Mouse (Mus musculus): ENCODE results near the gene Sh3kbp1. TPM values are rescaled to one million over a fixed set of nuclear protein-coding genes. Genes with fewer than 3 reads are reported as not detected.

Sh3kbp1 gene
- total RNA-seq, 4 experiments from 2014 or later = 18.2 to 36.7 (median 28.8) TPM

DNA sequence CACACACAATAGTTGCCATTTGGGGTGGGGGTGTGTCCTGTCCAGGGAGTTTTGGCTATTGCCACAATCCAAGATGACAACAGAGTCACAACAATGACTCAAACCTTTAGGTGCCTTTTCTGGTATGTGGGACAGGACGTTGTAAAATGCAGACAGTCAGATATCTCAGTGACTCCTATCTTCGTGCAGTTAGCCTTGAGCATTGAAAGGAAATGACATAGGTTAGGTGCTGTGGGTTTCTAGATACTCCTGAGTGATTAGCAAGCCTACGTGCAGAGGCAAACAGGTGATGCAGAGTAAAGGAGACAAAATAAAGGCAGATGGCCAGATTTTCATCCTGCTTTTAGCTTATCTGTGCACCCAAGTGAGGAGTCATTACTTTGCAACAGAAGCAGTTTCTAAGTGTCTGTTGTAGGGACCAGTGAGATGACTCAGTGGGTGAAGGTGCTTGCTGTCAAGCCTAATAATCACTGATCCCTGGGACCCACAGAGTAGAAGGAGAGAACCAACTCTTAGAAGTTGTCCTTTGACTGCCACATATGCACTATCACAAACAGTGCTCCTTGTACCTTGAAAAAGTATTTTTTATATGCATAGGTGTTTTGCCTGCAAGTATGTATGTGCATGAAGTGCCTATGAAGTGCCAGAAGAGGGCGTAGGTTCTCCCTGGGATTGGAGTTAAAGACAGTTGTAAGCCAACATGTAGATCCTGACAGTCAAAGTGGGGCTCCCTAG, 50.7 kb downstream of the Sh3kbp1 start:
- DNase-seq (ENCODE audit: low spot score in 2 of 2) = no peak

- no peak for DNase-seq (ENCODE audit: low spot score in 2 of 2)
Observed at GRCm38 (mm10) chrX:159678320-159678835, 51.3 kb downstream of the Sh3kbp1 start.

- no peak for DNase-seq (ENCODE audit: low spot score in 2 of 2)
Observed at GRCm38 (mm10) chrX:159685521-159685920, 58.4 kb downstream of the Sh3kbp1 start.

GRCm38 (mm10) chrX:159686850-159687249, 59.8 kb downstream of the Sh3kbp1 start:
- no peak for DNase-seq (ENCODE audit: low spot score in 2 of 2)

DNA sequence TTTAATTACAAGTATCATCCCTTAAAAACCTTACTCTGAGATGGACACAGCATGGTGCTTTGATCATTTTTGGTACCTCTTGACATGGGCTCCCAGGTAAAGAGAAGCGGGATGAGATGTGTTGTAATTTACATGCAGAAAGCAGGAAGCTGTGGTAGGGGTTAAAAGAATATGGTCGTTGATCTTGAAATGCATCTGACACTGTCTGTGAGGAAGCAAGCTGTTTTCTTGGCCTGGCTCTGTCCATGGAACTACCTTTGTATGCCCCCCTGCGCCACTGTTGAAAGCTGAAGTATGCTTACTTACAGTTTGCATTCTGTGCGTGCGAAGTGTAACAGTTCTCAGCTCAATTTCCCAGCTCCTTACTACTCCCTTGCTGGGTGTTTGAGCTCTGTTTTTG, 61.6 kb downstream of the Sh3kbp1 start:
- no peak for DNase-seq (ENCODE audit: low spot score in 2 of 2)

- DNase-seq (ENCODE audit: low spot score in 2 of 2) = no peak
Observed at GRCm38 (mm10) chrX:159689785-159690416, 62.8 kb downstream of the Sh3kbp1 start.

DNA sequence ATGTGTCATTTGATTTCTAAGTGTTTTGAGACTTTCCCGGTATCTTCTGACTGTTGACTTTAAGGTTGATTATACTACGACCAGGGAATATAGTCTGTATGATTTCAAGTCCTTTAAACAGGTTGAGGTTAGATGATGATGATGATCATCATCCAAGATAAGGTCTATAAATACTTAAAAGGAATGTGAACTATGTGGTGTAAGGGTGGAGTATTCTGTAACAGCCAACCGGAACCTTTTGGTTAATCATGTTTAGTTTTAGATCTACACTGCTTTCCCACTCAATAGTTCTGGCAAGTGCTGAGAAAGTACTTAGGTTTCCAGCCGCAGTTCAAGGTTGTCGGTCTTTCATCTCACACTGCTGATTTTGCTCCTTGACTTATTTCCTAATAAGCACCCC, 66.1 kb downstream of the Sh3kbp1 start:
- DNase-seq (ENCODE audit: low spot score in 2 of 2) = no peak

- DNase-seq (ENCODE audit: low spot score in 2 of 2) = no peak
Observed at GRCm38 (mm10) chrX:159696545-159696944, 69.5 kb downstream of the Sh3kbp1 start.

DNA sequence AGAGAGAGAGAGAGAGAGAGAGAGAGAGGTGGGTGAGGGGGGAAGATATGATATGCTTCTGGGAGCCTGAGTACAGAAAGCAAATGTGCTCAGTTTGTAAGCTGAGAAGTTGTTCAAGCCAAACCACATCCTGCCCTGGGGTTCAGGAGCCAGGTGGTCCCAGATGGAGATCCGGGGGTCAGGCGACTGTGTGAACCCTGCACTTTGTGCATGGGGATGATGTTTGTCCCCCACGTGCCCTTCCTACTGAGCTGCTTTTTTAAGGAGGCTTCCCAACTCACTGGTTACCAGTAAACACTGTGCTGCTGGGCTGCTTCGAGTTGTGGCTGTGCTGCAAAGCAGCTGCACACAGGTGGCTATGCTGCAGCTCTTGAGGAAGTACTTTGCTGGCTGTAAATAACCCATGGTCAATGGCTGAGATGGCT, 70.0 kb downstream of the Sh3kbp1 start:
- no peak for DNase-seq (ENCODE audit: low spot score in 2 of 2)

GRCm38 (mm10) chrX:159702850-159703249, 75.8 kb downstream of the Sh3kbp1 start:
- no peak for DNase-seq (ENCODE audit: low spot score in 2 of 2)

DNA sequence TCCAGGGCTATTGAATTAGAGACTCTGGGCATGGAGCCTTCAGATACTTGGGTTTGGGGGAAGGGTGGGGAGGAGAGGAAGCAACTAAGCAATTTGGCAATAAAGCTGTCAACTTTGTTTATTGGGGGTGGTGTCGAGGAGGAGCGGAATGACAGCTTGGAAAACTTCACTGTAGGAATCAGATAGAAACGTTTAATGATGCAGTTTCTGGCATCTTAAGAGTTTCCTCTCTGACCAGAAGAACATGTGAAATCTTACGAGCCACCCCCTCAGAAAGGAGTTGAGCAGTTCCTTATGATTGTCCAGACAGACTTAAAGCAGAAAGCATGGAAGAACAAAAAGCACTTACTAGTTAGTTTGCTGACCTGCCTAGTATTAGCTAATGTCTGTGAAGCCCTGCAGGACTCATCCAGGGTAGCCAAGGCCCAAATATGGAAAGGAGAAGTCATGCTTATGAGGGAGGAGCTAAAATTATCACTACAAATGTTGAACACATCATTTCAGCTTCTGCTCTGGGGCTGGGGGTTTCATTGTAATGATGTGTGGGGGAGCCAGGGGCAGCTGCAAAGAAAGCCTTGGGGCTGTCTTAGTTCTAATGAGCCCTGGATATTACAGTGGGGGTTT, 77.4 kb downstream of the Sh3kbp1 start:
- DNase-seq (ENCODE audit: low spot score in 2 of 2) = no peak

DNA sequence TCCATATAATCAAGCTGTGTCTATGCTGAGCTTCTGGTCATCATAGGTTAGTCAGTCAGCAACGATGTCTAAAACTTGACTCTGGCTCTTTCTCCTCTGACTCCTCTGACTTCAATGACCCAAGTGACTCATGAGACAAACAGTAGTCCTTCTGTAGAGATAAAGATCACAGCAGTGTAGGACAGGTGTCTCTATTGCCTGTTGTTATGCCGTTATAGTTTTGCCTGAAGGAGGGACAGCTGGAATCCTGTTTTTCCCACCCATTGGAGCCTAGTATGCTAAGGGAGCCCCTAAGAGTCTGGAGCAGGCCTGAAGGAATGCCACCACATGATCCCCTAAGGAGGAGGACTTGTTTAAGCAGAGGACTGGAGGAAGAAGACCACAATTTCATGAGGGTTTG, 78.3 kb downstream of the Sh3kbp1 start:
- no peak for DNase-seq (ENCODE audit: low spot score in 2 of 2)

DNA sequence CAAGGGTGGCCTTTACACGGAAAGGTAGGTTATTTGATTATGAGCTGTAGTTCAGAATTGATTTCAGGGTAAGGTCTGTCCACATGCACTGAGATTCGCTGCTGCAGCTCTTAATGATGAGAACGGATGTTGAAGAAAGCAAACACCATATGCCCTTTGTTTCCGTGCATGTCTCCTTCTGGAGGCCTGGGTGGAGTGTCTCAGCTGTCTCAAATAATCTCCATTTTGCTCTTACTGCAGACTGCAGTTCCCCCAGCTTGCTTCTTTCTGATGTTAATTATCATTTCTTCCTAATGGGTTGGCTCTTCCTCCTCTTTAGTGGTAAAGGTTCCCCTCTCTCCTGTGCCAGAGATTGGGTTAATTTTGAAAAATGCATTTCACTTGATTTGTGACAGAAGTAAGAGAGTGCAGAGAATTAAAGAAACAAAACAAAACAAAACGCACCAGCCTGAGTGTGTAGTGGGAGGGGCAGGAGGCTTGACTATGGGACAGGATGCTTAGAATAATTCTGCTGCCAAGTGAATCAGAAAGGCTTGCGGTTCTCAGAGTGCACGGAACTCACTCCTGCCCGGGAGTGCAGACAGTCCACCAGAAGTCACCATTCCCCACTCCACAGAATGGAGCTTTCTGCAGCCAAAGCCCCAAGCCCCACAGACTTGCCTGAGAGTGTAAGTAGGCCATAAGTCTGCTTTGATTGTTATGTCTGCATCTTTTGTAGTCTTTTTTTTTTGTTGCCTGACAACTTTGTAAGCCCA, 81.2 kb downstream of the Sh3kbp1 start:
- no peak for DNase-seq (ENCODE audit: low spot score in 2 of 2)

- no peak for DNase-seq (ENCODE audit: low spot score in 2 of 2)
Observed at GRCm38 (mm10) chrX:159709296-159709695, 82.2 kb downstream of the Sh3kbp1 start.

GRCm38 (mm10) chrX:159711070-159712029, 84.3 kb downstream of the Sh3kbp1 start:
- DNase-seq (ENCODE audit: low spot score in 2 of 2) = no peak

- DNase-seq (ENCODE audit: low spot score in 2 of 2) = no peak
Observed at GRCm38 (mm10) chrX:159713191-159713590, 86.1 kb downstream of the Sh3kbp1 start.

DNA sequence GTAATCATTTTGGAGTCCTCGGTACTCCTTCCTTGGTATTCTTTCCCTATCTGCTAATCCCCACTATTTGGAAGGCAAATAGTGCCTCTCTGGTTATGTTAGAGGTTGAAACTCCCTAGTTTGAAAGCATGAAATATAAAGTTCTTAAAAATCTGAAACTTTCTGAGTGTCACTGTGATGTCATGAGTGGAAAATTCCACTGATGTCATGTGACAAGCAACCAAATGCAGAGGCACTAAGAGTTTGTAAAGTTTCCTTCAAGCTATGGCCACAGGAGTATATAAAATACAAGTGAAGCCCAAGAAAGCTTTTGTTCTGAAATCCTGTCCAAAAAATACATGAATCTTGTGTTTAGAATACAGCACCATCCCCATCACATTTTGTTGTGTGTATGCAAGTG, 94.3 kb downstream of the Sh3kbp1 start:
- no peak for DNase-seq (ENCODE audit: low spot score in 2 of 2)

GRCm38 (mm10) chrX:159731421-159731820, 104.3 kb downstream of the Sh3kbp1 start:
- DNase-seq (ENCODE audit: low spot score in 2 of 2) = no peak

DNA sequence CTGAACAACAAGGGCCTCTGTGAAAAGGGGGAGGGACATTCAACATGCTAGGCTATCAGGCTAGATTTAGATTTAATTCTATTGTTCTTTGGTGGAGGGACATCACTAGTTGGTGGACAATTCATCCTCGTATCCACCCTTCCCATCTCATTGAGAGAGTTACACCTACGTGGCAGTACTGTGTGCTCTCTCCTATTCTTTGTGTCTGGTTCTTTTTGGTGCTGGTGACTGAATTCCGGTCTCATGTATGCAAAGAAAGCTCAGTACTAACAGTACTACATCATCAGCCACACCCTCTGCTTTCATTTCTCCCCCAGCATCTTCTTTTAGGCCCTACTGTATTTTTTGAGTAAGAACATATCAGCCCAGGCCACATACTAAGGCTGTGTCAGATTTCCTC, 105.8 kb downstream of the Sh3kbp1 start:
- no peak for DNase-seq (ENCODE audit: low spot score in 2 of 2)

- DNase-seq (ENCODE audit: low spot score in 2 of 2) = no peak
Observed at GRCm38 (mm10) chrX:159733948-159734347, 106.9 kb downstream of the Sh3kbp1 start.
